9 mouse cellular contexts compared by ENCODE assay signal in genomic region chr4:155250361-155251117, GRCm38 (mm10). TPM values are rescaled to one million over a fixed set of nuclear protein-coding genes. Genes with fewer than 3 reads are reported as not detected.
DNase-seq lines count a peak whose midpoint lies in the region; ATAC-seq and TF ChIP-seq lines count a peak whose summit lies in the region.
"Had no signal": no experiment of that assay in that cellular context is flagged by ENCODE, and none has a peak within 500 bp of the region (broad histone marks: within the 10 kb centered on the region; RNA-seq: fewer than 3 reads in every experiment).

No protein-coding gene starts in this region.

- peak; percentile 32 to 37 for DNase-seq in frontal cortex, postnatal 36 days (ENCODE audit: low spot score in 2 of 2)
- no peak for DNase-seq in frontal cortex, adult 2 months (ENCODE audit: extremely low spot score in 1 of 2, low spot score in 1 of 2)
- DNase-seq in cerebellum, postnatal 14 days: peak; percentile 45 to 57
- peak; percentile 59 for DNase-seq in kidney, postnatal 0 days (ENCODE audit: low spot score)
- DNase-seq in Muller cell, postnatal 12 days (ENCODE audit: inconsistent ontology term): no peak

- H3K9ac ChIP-seq in heart, embryonic 14.5 days (ENCODE audit: low read length): peak overlapping the region; percentile 89
- H3K9ac ChIP-seq in kidney, postnatal 0 days (ENCODE audit: low read depth, low read length): peak overlapping the region; percentile 72

- H3K27me3 ChIP-seq in heart, embryonic 14.5 days (ENCODE audit: control insufficient read depth, insufficient read depth, low read length): no peaks in the 10 kb centered on the region
- H3K27me3 ChIP-seq in kidney, postnatal 0 days (ENCODE audit: insufficient read depth, low read length): no peaks in the 10 kb centered on the region
- H3K27me3 ChIP-seq: Patski had no signal

- peak overlapping the region; percentile 94 to 97 for H3K27ac ChIP-seq in heart, embryonic 14.5 days (replicated peaks in 1 of 2; ENCODE audit: control insufficient read depth in 1 of 2, insufficient read depth in 1 of 2, low read depth in 2 of 2, low read length in 2 of 2)
- peak overlapping the region; percentile 96 for H3K27ac ChIP-seq in kidney, postnatal 0 days

- H3K4me1 ChIP-seq in heart, embryonic 14.5 days (ENCODE audit: control insufficient read depth in 2 of 2, insufficient read depth in 2 of 2, low read length in 2 of 2): peaks cover 3 to 13% of the 10 kb centered on the region in 2 experiments
- H3K4me1 ChIP-seq in kidney, postnatal 0 days (replicated peaks; ENCODE audit: insufficient read depth, low read length): peaks cover 9% of the 10 kb centered on the region

- ATAC-seq in CD4-positive, CD25-positive, alpha-beta regulatory T cell, adult 4 months: peak; percentile 13
- 0 out of 2 replicates have a peak, but pooled peaks have one; percentile 3 for ATAC-seq in heart, embryonic 14.5 days (ENCODE audit: insufficient number of reproducible peaks, insufficient read depth, low FRiP score, low read depth)
- ATAC-seq in kidney, postnatal 0 days (replicated peaks; ENCODE audit: low FRiP score, low read depth): peak; percentile 18; the same call in 1 of the 2 replicates
- peak; percentile 9 for ATAC-seq in megakaryocyte progenitor cell, adult 5-6 weeks (replicated peaks; ENCODE audit: poor library complexity)

- WGBS in heart, embryonic 14.5 days: 12% methylated on average over 23 of the region's 23 CpGs
- WGBS in kidney, postnatal 0 days: 13% methylated on average over 23 of the region's 23 CpGs

- peak overlapping the region; percentile 68 to 74 for H3K4me3 ChIP-seq in heart, embryonic 14.5 days (ENCODE audit: control insufficient read depth in 1 of 2, insufficient read depth in 1 of 2, low read depth in 1 of 2, low read length in 2 of 2)
- peak overlapping the region; percentile 58 for H3K4me3 ChIP-seq in kidney, postnatal 0 days (replicated peaks; ENCODE audit: low read depth, low read length)

- H3K9me3 ChIP-seq in heart, embryonic 14.5 days (ENCODE audit: control insufficient read depth, low read length): no peaks in the 10 kb centered on the region
- no peaks in the 10 kb centered on the region for H3K9me3 ChIP-seq in kidney, postnatal 0 days (replicated peaks; ENCODE audit: low read length)

- H3K4me2 ChIP-seq in heart, embryonic 14.5 days (ENCODE audit: low read length): peak overlapping the region; percentile 84
- H3K4me2 ChIP-seq in kidney, postnatal 0 days (ENCODE audit: low read length): peak overlapping the region; percentile 85

- no peak for TF ChIP-seq CTCF in kidney, postnatal 0 days (IDR thresholded peaks at IDR 0.05; ENCODE audit: low read depth)

- H3K36me3 ChIP-seq in heart, embryonic 14.5 days (ENCODE audit: control insufficient read depth, insufficient read depth, low read length): no peaks in the 10 kb centered on the region; the same call in 1 of the 2 replicates
- H3K36me3 ChIP-seq in kidney, postnatal 0 days (ENCODE audit: insufficient read depth, low read length): 0 out of 2 replicates have a peak, but pooled peaks cover 5% of the 10 kb centered on the region

RNA-seq across cellular contexts. Expression of gene Faap20, which starts 0.9 kb away (rescaled TPM):
- 41.0 and 42.9 TPM in 2 replicates for polyA plus RNA-seq in frontal cortex, adult 2 months (2012; rRNA removed)
- polyA plus RNA-seq in CD4-positive, CD25-positive, alpha-beta regulatory T cell, adult 4 months (2017; shearing (Covaris generic)): 10 to 100 TPM; 50.4 to 58.5 TPM
- 68.5 and 74.8 TPM in 2 replicates for polyA plus RNA-seq in heart, embryonic 14.5 days (2014; fragmentation: Nextera tagmentation; extraction: Ambion mirVana)
- polyA plus RNA-seq in kidney, postnatal 0 days (2015; fragmentation: Nextera tagmentation; extraction: Ambion mirVana): 77.2 and 80.0 TPM in 2 replicates
- total RNA-seq in megakaryocyte progenitor cell, adult 5-6 weeks (2015): 28.6 and 46.3 TPM in 2 replicates
- total RNA-seq in megakaryocyte progenitor cell, adult 5-6 weeks (2017): 14.2 and 17.6 TPM in 2 replicates

RNA-seq across cellular contexts. Expression of gene Ski, which starts 28.1 kb away (rescaled TPM):
- polyA plus RNA-seq in frontal cortex, adult 2 months (2012; rRNA removed): 76.4 and 78.3 TPM in 2 replicates
- polyA plus RNA-seq in CD4-positive, CD25-positive, alpha-beta regulatory T cell, adult 4 months (2017; shearing (Covaris generic)): 10 to 100 TPM; 20.6 to 28.2 TPM
- 16.2 TPM in 2 replicates for polyA plus RNA-seq in heart, embryonic 14.5 days (2014; fragmentation: Nextera tagmentation; extraction: Ambion mirVana)
- polyA plus RNA-seq in kidney, postnatal 0 days (2015; fragmentation: Nextera tagmentation; extraction: Ambion mirVana): 15.5 TPM in 2 replicates
- 16.9 and 19.7 TPM in 2 replicates for total RNA-seq in megakaryocyte progenitor cell, adult 5-6 weeks (2015)
- 5.0 and 5.7 TPM in 2 replicates for total RNA-seq in megakaryocyte progenitor cell, adult 5-6 weeks (2017)

Comparison
In these comparisons a context has a peak if more than half of its experiments do, and no peak if none do; other contexts are left out.
1. DNase-seq: peak in frontal cortex, postnatal 36 days (2 of 2), cerebellum, postnatal 14 days (2 of 2) and kidney, postnatal 0 days (single experiment); none in frontal cortex, adult 2 months (0 of 2) and Muller cell, postnatal 12 days (single experiment).
2. Peak in every context shown above with its lines, with median percentiles within 50 percentile points of each other: ATAC-seq.